9 mouse cellular contexts compared by ENCODE assay signal in the genomic region with DNA sequence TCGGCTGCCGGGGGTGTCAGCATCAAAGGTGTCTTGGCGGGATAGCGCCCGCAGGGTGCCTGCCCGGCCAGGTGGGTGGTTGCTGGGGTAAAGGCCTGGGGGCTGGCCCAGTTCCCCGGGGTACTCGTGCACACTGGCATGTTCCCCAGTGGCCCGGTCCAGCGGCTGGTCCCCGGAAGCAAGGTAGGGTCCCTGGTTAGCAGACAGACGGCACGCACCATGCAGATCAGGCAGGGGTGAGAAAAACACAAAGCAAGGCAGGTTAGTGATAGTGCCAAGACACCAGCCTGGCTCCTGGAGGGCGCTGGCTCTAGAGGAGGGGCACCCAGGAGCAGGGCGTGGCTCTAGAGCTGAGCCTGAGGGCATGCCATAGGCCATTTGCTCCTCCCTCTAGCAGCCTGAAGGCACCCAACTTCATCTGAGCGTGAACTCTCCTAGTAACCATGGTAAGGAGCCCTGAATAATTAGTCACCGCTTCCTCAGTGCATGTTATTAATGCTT. TPM values are rescaled to one million over a fixed set of nuclear protein-coding genes. Genes with fewer than 3 reads are reported as not detected.
DNase-seq lines count a peak whose midpoint lies in the region; ATAC-seq and TF ChIP-seq lines count a peak whose summit lies in the region.
"Had no signal": no experiment of that assay in that cellular context is flagged by ENCODE, and none has a peak within 500 bp of the region (broad histone marks: within the 10 kb centered on the region; RNA-seq: fewer than 3 reads in every experiment).

No protein-coding gene starts in this region.

- H3K27me3 ChIP-seq in heart, postnatal 0 days (ENCODE audit: control insufficient read depth, insufficient read depth, low read length), result peaks cover 23% of the 10 kb centered on the region
- H3K27me3 ChIP-seq in midbrain, embryonic 14.5 days (ENCODE audit: control insufficient read depth, insufficient read depth, low read length), result no peaks in the 10 kb centered on the region

- no peak overlapping the region for H3K4me3 ChIP-seq in left cerebral cortex, adult 2 months
- peak overlapping the region; percentile 24; the same call in 1 of the 2 replicates for H3K4me3 ChIP-seq in heart, postnatal 0 days (ENCODE audit: low read depth, low read length)
- no peak overlapping the region for H3K4me3 ChIP-seq in midbrain, embryonic 14.5 days (replicated peaks; ENCODE audit: low read depth, low read length)
- H3K4me3 ChIP-seq: myocyte had no signal

- no peak for TF ChIP-seq CTCF in left cerebral cortex, adult 2 months (IDR thresholded peaks at IDR 0.05)
- TF ChIP-seq CTCF in heart, postnatal 0 days (IDR thresholded peaks at IDR 0.05; ENCODE audit: low read depth), result no peak

- intact Hi-C loops in left cerebral cortex, adult 2 months (cut with DNase I), result no loop called here
- intact Hi-C loops in left cerebral cortex, postnatal 36 days (cut with DNase I), result no loop called here

- peak overlapping the region; percentile 70 for H3K27ac ChIP-seq in left cerebral cortex, adult 2 months
- H3K27ac ChIP-seq in heart, postnatal 0 days (ENCODE audit: low read depth), result no peak overlapping the region
- H3K27ac ChIP-seq in midbrain, embryonic 14.5 days (replicated peaks; ENCODE audit: low read depth, low read length), result no peak overlapping the region; the same call in 1 of the 2 replicates

- DNase-seq in left cerebral cortex, adult 2 months (ENCODE audit: extremely low spot score in 1 of 2, low spot score in 2 of 2), result peak in 1 of 2 experiments; percentile 26
- no peak for DNase-seq in left cerebral cortex, postnatal 36 days (ENCODE audit: low spot score in 2 of 2)
- peak; percentile 23 for DNase-seq in MN1 (ENCODE audit: low spot score)
- no peak for DNase-seq in heart, postnatal 0 days (ENCODE audit: low spot score)
- peak; percentile 41 for DNase-seq in midbrain, embryonic 14.5 days
- no peak for DNase-seq in embryo, embryonic 9.5 days (ENCODE audit: extremely low spot score)

- TF ChIP-seq EP300 in heart, postnatal 0 days (IDR thresholded peaks at IDR 0.05; ENCODE audit: low read depth), result no peak

- no peaks in the 10 kb centered on the region for H3K9me3 ChIP-seq in heart, postnatal 0 days (replicated peaks; ENCODE audit: control insufficient read depth, low read length)
- no peaks in the 10 kb centered on the region for H3K9me3 ChIP-seq in midbrain, embryonic 14.5 days (ENCODE audit: control insufficient read depth, low read length)

- H3K36me3 ChIP-seq in heart, postnatal 0 days (replicated peaks; ENCODE audit: control insufficient read depth, insufficient read depth, low read length), result no peaks in the 10 kb centered on the region
- H3K36me3 ChIP-seq in midbrain, embryonic 14.5 days (ENCODE audit: control insufficient read depth, insufficient read depth, low read length), result peaks cover 53% of the 10 kb centered on the region

- peaks cover 15% of the 10 kb centered on the region; the same call in 1 of the 2 replicates for H3K4me1 ChIP-seq in heart, postnatal 0 days (ENCODE audit: control insufficient read depth, insufficient read depth)
- 0 out of 2 replicates have a peak, but pooled peaks cover 5% of the 10 kb centered on the region for H3K4me1 ChIP-seq in midbrain, embryonic 14.5 days (ENCODE audit: control insufficient read depth, insufficient read depth, low read length)

- ATAC-seq in heart, postnatal 0 days (ENCODE audit: insufficient read depth, low read depth), result no peak
- ATAC-seq in midbrain, embryonic 14.5 days (ENCODE audit: low FRiP score, low TSS enrichment), result no peak
- no peak for ATAC-seq in granulocyte monocyte progenitor cell, adult 5-6 weeks (replicated peaks; ENCODE audit: poor library complexity, severe bottlenecking)
- no peak for ATAC-seq in cerebellum, adult (ENCODE audit: insufficient number of reproducible peaks, low FRiP score, low TSS enrichment)

- no peak overlapping the region for H3K9ac ChIP-seq in heart, postnatal 0 days (replicated peaks; ENCODE audit: low read depth, low read length)
- no peak overlapping the region for H3K9ac ChIP-seq in midbrain, embryonic 14.5 days (replicated peaks; ENCODE audit: low read length)

- 41% methylated on average over 17 of the region's 17 CpGs for WGBS in heart, postnatal 0 days
- 40% methylated on average over 17 of the region's 17 CpGs for WGBS in midbrain, embryonic 14.5 days

- H3K4me2 ChIP-seq in heart, postnatal 0 days (ENCODE audit: low read depth, low read length), result peak overlapping the region; percentile 54
- no peak overlapping the region for H3K4me2 ChIP-seq in midbrain, embryonic 14.5 days (ENCODE audit: low read length)

RNA-seq across cellular contexts. Expression of gene Arl5c, which starts 7.2 kb away (rescaled TPM):
- total RNA-seq in left cerebral cortex, adult 2 months (2021), result 1 to 10 TPM; 1.2 TPM
- total RNA-seq in left cerebral cortex, postnatal 36 days (2021), result 1 to 10 TPM in 1 of 2 experiments, under 1 TPM in 1; 0.93 to 1.7 TPM
- 4.3 TPM in 1 of 2 replicates, not detected in the other for total RNA-seq in heart, postnatal 0 days (2014; rRNA removed; ENCODE audit: low replicate concordance)
- 2.9 TPM in 2 replicates for polyA plus RNA-seq in heart, postnatal 0 days (2015; fragmentation: Nextera tagmentation; extraction: Ambion mirVana)
- polyA plus RNA-seq in midbrain, embryonic 14.5 days (2014; fragmentation: Nextera tagmentation; extraction: Ambion mirVana), result 7.1 and 12.1 TPM in 2 replicates
- 11.0 and 15.7 TPM in 2 replicates for total RNA-seq in granulocyte monocyte progenitor cell, adult 5-6 weeks (2014; fragmentation: Nextera tagmentation)
- total RNA-seq in granulocyte monocyte progenitor cell, adult 5-6 weeks (2017), result 2.9 and 6.1 TPM in 2 replicates

RNA-seq across cellular contexts. Expression of gene Plxdc1, which starts 17.0 kb away (rescaled TPM):
- total RNA-seq in left cerebral cortex, adult 2 months (2021), result 10 to 100 TPM; 35.2 to 37.1 TPM
- total RNA-seq in left cerebral cortex, postnatal 36 days (2021), result 10 to 100 TPM; 26.3 to 39.3 TPM
- total RNA-seq in heart, postnatal 0 days (2014; rRNA removed; ENCODE audit: low replicate concordance), result 0.39 and 2.6 TPM in 2 replicates
- 2.1 TPM in 2 replicates for polyA plus RNA-seq in heart, postnatal 0 days (2015; fragmentation: Nextera tagmentation; extraction: Ambion mirVana)
- polyA plus RNA-seq in midbrain, embryonic 14.5 days (2014; fragmentation: Nextera tagmentation; extraction: Ambion mirVana), result 0.96 and 1.2 TPM in 2 replicates
- 3.1 and 3.2 TPM in 2 replicates for total RNA-seq in granulocyte monocyte progenitor cell, adult 5-6 weeks (2014; fragmentation: Nextera tagmentation)
- 1.6 and 3.9 TPM in 2 replicates for total RNA-seq in granulocyte monocyte progenitor cell, adult 5-6 weeks (2017)

RNA-seq across cellular contexts. Expression of gene Cacnb1, which starts 19.6 kb away (rescaled TPM):
- total RNA-seq in left cerebral cortex, adult 2 months (2021), result 100 to 1,000 TPM; 150 to 170 TPM
- 100 to 1,000 TPM; 149 to 163 TPM for total RNA-seq in left cerebral cortex, postnatal 36 days (2021)
- total RNA-seq in heart, postnatal 0 days (2014; rRNA removed; ENCODE audit: low replicate concordance), result 5.5 and 6.2 TPM in 2 replicates
- 4.8 and 5.2 TPM in 2 replicates for polyA plus RNA-seq in heart, postnatal 0 days (2015; fragmentation: Nextera tagmentation; extraction: Ambion mirVana)
- 40.6 and 61.2 TPM in 2 replicates for polyA plus RNA-seq in midbrain, embryonic 14.5 days (2014; fragmentation: Nextera tagmentation; extraction: Ambion mirVana)
- total RNA-seq in granulocyte monocyte progenitor cell, adult 5-6 weeks (2014; fragmentation: Nextera tagmentation), result 0.71 and 4.5 TPM in 2 replicates
- total RNA-seq in granulocyte monocyte progenitor cell, adult 5-6 weeks (2017), result 0.56 and 0.77 TPM in 2 replicates

RNA-seq across cellular contexts. Expression of gene Rpl19, which starts 23.3 kb away (rescaled TPM):
- total RNA-seq in left cerebral cortex, adult 2 months (2021), result 100 to 1,000 TPM; 560 to 591 TPM
- total RNA-seq in left cerebral cortex, postnatal 36 days (2021), result 100 to 1,000 TPM; 524 to 620 TPM
- total RNA-seq in heart, postnatal 0 days (2014; rRNA removed; ENCODE audit: low replicate concordance), result 604 and 622 TPM in 2 replicates
- 588 TPM in 2 replicates for polyA plus RNA-seq in heart, postnatal 0 days (2015; fragmentation: Nextera tagmentation; extraction: Ambion mirVana)
- 685 and 710 TPM in 2 replicates for polyA plus RNA-seq in midbrain, embryonic 14.5 days (2014; fragmentation: Nextera tagmentation; extraction: Ambion mirVana)
- 3,567 and 3,801 TPM in 2 replicates for total RNA-seq in granulocyte monocyte progenitor cell, adult 5-6 weeks (2014; fragmentation: Nextera tagmentation)
- 1,586 and 1,858 TPM in 2 replicates for total RNA-seq in granulocyte monocyte progenitor cell, adult 5-6 weeks (2017)

RNA-seq across cellular contexts. Expression of gene Stac2, which starts 50.0 kb away (rescaled TPM):
- 10 to 100 TPM; 97.3 to 99.9 TPM for total RNA-seq in left cerebral cortex, adult 2 months (2021)
- total RNA-seq in left cerebral cortex, postnatal 36 days (2021), result 100 to 1,000 TPM in 1 of 2 experiments, 10 to 100 TPM in 1; 69.6 to 102 TPM
- 0.15 TPM in 1 of 2 replicates, not detected in the other for total RNA-seq in heart, postnatal 0 days (2014; rRNA removed; ENCODE audit: low replicate concordance)
- polyA plus RNA-seq in heart, postnatal 0 days (2015; fragmentation: Nextera tagmentation; extraction: Ambion mirVana), result 0.04 and 0.11 TPM in 2 replicates
- polyA plus RNA-seq in midbrain, embryonic 14.5 days (2014; fragmentation: Nextera tagmentation; extraction: Ambion mirVana), result 2.9 and 4.1 TPM in 2 replicates
- total RNA-seq in granulocyte monocyte progenitor cell, adult 5-6 weeks (2014; fragmentation: Nextera tagmentation), result not detected in 2 replicates
- total RNA-seq in granulocyte monocyte progenitor cell, adult 5-6 weeks (2017), result not detected in 2 replicates

Comparison
In these comparisons a context has a peak if more than half of its experiments do, and no peak if none do; other contexts are left out.
1. DNase-seq: peak in MN1 (single experiment) and midbrain, embryonic 14.5 days (single experiment); none in left cerebral cortex, postnatal 36 days (0 of 2), heart, postnatal 0 days (single experiment) and embryo, embryonic 9.5 days (single experiment).
2. RNA of gene Cacnb1, which starts 19.6 kb away (total RNA-seq): 150 to 170 TPM in left cerebral cortex, adult 2 months and 149 to 163 TPM in left cerebral cortex, postnatal 36 days; 5.5 to 6.2 TPM in heart, postnatal 0 days and 0.56 to 4.5 TPM in granulocyte monocyte progenitor cell, adult 5-6 weeks; every median in the first group is over 10 times any median in the second.